Mouse (Mus musculus) induced T-regulatory cell, adult 2 months (primary cell): ENCODE data around the gene Ccdc18.
"Not testable (repeated sequence)": the region's sequence is repeated elsewhere in the genome, so short reads cannot be mapped to it uniquely, and the experiment has no call there.

ENCODE experiments used
- DNase-seq: peaks from one replicate; pipeline ENCODE4 v3.0.0-alpha.2; 2012; ENCODE audit warnings: low read depth

Ccdc18 gene

DNA sequence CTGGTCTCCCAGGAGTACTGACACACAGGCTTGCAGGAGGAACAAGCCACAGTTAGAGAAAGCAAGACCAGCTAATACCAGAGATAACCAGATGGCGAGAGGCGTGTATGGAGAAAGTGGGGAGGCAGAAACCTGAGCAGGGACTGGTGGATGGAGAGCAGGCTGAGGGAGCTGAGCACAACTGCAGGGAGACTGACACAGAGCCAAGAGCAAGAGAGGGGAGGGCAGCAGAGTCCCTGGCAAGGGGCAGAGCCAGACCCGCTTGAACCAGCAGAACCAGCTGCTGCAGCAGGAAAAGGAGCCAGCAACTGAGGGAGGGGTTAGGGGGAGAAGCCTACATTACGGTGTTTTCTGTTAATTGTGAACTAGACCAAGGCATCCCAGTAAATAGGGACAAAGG is 130.0 kb downstream of the Ccdc18 start:
- DNase-seq = no peak

DNA sequence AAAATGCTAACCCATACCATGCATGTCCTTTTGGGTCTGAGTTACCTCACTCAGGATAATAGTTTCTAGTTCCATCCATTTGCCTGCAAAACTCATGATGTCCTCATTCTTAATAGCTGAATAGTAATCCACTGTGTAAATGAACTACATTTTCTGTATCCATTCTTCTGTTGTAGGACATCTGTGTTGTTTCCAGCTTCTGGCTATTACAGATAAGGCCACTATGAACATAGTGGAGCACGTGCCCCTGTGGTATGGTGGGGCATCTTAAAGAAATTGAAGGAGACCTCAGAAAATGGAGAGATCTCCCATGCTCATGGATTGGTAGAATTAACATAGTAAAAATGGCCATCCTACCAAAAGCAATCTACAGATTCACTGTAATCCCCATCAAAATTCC is 131.1 kb downstream of the Ccdc18 start:
- not testable (repeated sequence) for DNase-seq

DNA sequence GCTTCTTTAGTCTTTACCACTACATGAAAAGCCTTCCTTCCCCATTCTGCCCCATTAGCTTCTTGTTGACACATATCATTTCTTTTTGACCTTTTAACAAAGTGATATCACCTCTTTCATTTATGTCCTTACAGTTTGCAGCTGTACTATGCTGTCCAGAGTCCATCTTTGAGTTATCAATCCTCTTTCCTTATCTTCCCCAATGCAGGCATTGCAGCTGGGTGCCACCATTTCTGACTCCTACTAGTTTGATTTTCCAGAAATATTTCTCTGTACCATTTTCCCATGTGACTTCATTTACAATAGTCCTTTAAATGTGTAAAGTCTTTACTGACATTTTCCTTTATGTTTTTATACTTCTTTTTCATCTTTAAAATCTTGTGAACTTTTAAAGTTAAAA is 134.3 kb downstream of the Ccdc18 start:
- no peak for DNase-seq

DNA sequence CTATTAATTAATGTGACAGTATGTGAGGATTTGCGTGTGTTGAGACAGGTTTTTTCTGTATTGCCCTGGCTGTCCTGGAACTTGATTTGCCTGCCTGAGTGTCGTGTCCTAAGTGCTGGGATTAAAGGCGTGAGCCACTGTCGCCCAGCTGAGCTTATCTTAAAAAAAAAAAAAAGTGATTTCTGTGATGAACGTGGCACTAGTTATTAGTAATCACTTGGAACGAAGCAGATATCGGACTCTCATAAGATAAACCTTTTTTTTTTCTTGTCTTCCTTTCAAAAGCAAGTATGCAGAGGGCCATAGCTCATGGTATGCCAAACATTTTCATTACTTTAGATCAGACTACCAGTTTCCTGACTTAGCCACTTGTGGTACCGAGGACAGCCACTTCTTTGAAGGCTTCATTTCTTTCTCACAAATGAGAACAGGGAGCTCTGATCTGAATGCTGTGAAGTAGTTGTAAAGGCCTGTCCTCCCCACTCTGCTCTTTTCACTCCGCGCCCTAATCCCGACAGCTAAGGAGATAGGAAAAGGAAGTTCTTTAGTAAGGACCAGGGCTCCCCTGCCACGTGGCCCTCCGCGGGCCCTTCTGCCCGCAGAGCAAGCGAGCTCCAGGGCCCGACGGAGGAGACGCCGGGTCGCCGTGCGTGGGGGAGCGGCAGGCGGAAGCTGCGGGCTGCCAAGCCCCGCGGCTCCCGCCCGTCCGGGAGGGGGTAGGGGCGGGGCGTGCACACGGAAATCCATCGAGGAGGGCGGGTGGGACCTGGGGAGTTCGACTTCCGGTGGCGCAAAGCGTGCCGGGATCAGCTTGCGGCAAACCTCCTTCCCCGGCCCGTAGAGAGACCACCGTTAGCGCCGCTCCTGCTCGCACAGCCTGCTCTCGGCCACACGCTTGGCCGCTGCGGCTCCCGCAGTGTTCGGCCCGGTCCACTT is 135.7 kb downstream of the Ccdc18 start, which contains the start of gene Dr1:
Gene Dr1, plus strand, starts transcription at position 771 of the 936 bp plus-strand sequence.
- DNase-seq = peak; percentile 94

DNA sequence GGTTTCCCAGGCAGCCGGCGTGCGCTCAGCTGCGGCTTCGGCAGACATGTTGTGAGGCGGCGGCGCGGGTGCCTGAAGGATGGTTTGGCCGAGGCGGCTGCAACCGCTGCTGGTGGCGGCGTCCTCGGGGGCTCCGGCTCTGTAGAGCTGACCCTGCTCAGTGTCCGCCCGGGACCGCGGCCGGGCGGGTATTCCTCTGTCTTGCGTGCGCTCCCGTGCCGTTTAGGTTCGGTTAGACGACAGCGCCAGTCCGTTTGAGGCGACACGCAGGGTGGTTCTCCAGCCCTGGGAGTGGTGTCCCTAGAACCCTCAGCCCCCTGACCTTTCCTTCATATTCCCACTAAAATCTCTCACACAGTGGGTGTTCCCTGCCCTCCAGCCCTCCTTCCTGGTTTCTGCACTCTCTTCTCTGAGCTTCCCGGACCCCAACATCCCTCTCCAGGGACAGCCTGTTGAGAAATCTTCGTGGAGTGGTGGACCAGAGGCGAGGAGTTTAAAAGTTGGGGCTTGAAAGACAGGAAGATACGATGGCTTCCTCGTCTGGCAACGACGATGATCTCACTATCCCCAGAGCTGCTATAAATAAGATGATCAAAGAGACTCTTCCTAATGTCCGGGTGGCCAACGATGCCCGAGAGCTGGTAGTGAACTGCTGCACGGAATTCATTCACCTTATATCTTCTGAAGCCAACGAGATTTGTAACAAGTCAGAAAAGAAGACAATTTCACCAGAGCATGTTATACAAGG is 136.6 kb downstream of the Ccdc18 start:
- peak; percentile 53 for DNase-seq

DNA sequence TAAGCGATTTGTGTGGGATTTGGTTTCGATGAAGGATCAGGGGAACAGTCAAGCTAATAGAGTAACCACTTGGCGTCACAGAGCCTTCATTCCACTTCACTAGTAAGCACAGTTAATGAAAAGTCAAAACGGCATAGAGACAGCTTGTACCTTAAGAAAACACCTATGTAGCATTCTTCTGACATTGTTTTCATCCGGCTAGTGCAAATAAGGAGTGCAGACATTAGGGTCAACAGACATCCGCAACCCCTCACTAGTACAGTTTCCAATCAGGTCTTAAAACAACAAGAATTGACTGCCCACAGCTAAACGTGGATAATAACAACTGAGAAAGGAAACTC is 137.1 kb downstream of the Ccdc18 start:
- peak; percentile 51 for DNase-seq

DNA sequence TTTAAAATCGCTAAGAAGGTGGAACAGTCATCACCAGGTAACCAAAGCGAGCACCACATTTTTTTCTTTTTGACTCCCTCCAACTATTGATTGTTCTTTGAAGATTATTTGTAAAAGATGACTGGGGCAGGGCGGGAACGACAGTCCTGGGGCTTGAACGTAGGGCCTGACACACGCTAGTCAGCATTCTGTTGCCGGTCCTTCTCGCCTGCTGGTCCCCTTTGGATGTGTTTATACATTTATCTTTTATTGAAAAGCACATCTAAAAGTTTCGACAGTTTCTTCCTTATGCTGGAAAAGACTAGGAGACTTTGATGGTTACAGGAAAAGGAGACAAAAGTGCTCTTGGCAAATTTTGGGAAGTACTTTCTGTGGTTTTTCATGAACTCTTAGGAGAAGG is 137.7 kb downstream of the Ccdc18 start:
- DNase-seq = no peak

DNA sequence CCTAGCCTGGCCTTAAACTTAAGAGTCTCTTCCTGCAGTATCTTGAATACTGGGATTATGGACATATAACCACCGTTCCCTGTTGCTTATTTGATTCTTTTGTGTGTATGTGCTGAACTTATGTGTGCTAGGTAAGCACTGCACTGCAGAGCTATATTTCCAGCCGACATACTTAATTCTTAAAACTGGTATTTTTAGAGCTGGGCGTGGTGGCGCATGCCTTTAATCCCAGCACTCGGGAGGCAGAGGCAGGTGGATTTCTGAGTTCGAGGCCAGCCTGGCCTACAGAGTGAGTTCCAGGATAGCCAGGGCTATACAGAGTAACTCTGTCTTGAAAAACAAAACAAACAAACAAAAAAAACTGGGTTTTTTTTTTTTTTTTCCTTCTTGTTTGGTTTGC is 138.7 kb downstream of the Ccdc18 start:
- not testable (repeated sequence) for DNase-seq
